Mouse (Mus musculus) embryonic facial prominence, embryonic 14.5 days (tissue): Measurements from ENCODE around the gene Rbms1. TPM values are rescaled to one million over a fixed set of nuclear protein-coding genes. Genes with fewer than 3 reads are reported as not detected.

Source experiments
- ATAC-seq: fragments of 200-750 bp; cut with Nextera tagmentation; 2 replicates; pipeline ENCODE4 v1.8.0; 2017; ENCODE audit warnings: low read depth, moderate number of reproducible peaks, moderate TSS enrichment
- DNase-seq: peaks from one replicate; pipeline ENCODE4 v3.0.0-alpha.2; 2015; ENCODE audit warnings: low spot score
- H3K27ac ChIP-seq: fragments of 300-500 bp; sonication (generic); replicated peaks from 2 replicates; pipeline ENCODE4 v1.5.1; 2014; ENCODE audit warnings: low read depth, mild to moderate bottlenecking, low read length, moderate library complexity
- H3K27me3 ChIP-seq: fragments of 300-500 bp; sonication (generic); replicated peaks from 2 replicates; pipeline ENCODE4 v1.6.1; 2014; ENCODE audit warnings: low read length; ENCODE audit not compliant: control insufficient read depth, insufficient read depth
- H3K36me3 ChIP-seq: fragments of 300-500 bp; sonication (generic); 2 replicates; pipeline ENCODE4 v1.6.1; 2014; ENCODE audit warnings: low read length, mixed read lengths; ENCODE audit not compliant: control insufficient read depth, insufficient read depth
- H3K4me1 ChIP-seq: fragments of 300-500 bp; sonication (generic); 2 replicates; pipeline ENCODE4 v1.6.1; 2014; ENCODE audit warnings: antibody characterized with exemption, low read length; ENCODE audit not compliant: control insufficient read depth, insufficient read depth
- H3K4me2 ChIP-seq: fragments of 300-500 bp; sonication (generic); 2 replicates; pipeline ENCODE4 v1.6.1; 2014; ENCODE audit warnings: low read depth, mild to moderate bottlenecking, low read length, moderate library complexity, mixed read lengths
- H3K4me3 ChIP-seq: fragments of 300-500 bp; sonication (generic); 2 replicates; pipeline ENCODE4 v1.5.1; 2014; ENCODE audit warnings: low read depth, mild to moderate bottlenecking, low read length
- H3K9ac ChIP-seq: fragments of 300-500 bp; sonication (generic); 2 replicates; pipeline ENCODE4 v1.6.1; 2014; ENCODE audit warnings: low read depth, mild to moderate bottlenecking, low read length, moderate library complexity, mixed read lengths
- H3K9me3 ChIP-seq: fragments of 300-500 bp; sonication (generic); 2 replicates; pipeline ENCODE4 v1.6.1; 2016; ENCODE audit warnings: low read length; ENCODE audit not compliant: control insufficient read depth
- WGBS: fragments of 180-500 bp; shearing (Covaris S2); extraction: QIAGEN DNeasy Blood & Tissue Kit; methylation state at CpG from one replicate; pipeline ENCODE4 v1.1.7; 2014; 5-methylcytosine and 5-hydroxymethylcytosine counted together
- polyA plus RNA-seq: library from polyadenylated mRNA; unstranded; fragments of >200 nt; fragmentation: Nextera tagmentation; extraction: Ambion mirVana; gene quantifications from 2 replicates; pipeline ENCODE4 v1.2.1, GENCODE M21; 2014

The Rbms1 gene
- polyA plus RNA-seq, 1 experiment from 2014 or later: 101 TPM

GRCm38 (mm10) chr2:60789126-60789525 lies 173.9 kb downstream of the Rbms1 start:
- ATAC-seq (no peak), DNase-seq (no peak)
- Histone ChIP-seq H3K36me3 (peaks cover 25% of the 10 kb centered on the region), H3K4me2 (no peak overlapping the region), H3K27ac (no peak overlapping the region), H3K9me3 (no peaks in the 10 kb centered on the region), H3K4me3 (no peak overlapping the region), H3K9ac (no peak overlapping the region), H3K27me3 (no peaks in the 10 kb centered on the region), H3K4me1 (peaks cover 15% of the 10 kb centered on the region)
- 86% methylated on average over 3 of the region's 3 CpGs for WGBS

- H3K4me1 ChIP-seq: peaks cover 15% of the 10 kb centered on the region
- H3K4me3 ChIP-seq: no peak overlapping the region
- ATAC-seq (no peak; the same call in 1 of the 2 replicates), DNase-seq (no peak)
- no peak overlapping the region for H3K9ac ChIP-seq
- 71% methylated on average over 6 of the region's 6 CpGs for WGBS
- peaks cover 21% of the 10 kb centered on the region for H3K36me3 ChIP-seq
- H3K9me3 ChIP-seq: no peaks in the 10 kb centered on the region
- no peak overlapping the region for H3K4me2 ChIP-seq
- no peak overlapping the region for H3K27ac ChIP-seq
- H3K27me3 ChIP-seq: no peaks in the 10 kb centered on the region
Measured at GRCm38 (mm10) chr2:60788173-60788908, 174.7 kb downstream of the Rbms1 start.

GRCm38 (mm10) chr2:60787088-60787487 lies 175.9 kb downstream of the Rbms1 start:
- Histone ChIP-seq H3K27ac (peak overlapping the region; percentile 56; the same call in 1 of the 2 replicates), H3K36me3 (peaks cover 20% of the 10 kb centered on the region), H3K4me2 (no peak overlapping the region), H3K4me1 (peaks cover 15% of the 10 kb centered on the region), H3K9ac (no peak overlapping the region), H3K9me3 (no peaks in the 10 kb centered on the region), H3K4me3 (no peak overlapping the region), H3K27me3 (no peaks in the 10 kb centered on the region)
- ATAC-seq (no peak), DNase-seq (no peak)
- 74% methylated on average over 5 of the region's 5 CpGs for WGBS

- WGBS: 14% methylated on average over 10 of the region's 10 CpGs
- Histone ChIP-seq H3K4me2 (peak overlapping the region; percentile 15; the same call in 1 of the 2 replicates), H3K4me1 (peaks cover 15% of the 10 kb centered on the region), H3K36me3 (peaks cover 20% of the 10 kb centered on the region), H3K4me3 (no peak overlapping the region), H3K27me3 (no peaks in the 10 kb centered on the region), H3K9me3 (no peaks in the 10 kb centered on the region), H3K27ac (peak overlapping the region; percentile 56), H3K9ac (no peak overlapping the region)
- ATAC-seq (peak; percentile 72), DNase-seq (peak; percentile 93)
Measured at GRCm38 (mm10) chr2:60786289-60786688, 176.7 kb downstream of the Rbms1 start.

- Histone ChIP-seq H3K4me1 (no peaks in the 10 kb centered on the region), H3K27me3 (no peaks in the 10 kb centered on the region), H3K9ac (no peak overlapping the region), H3K4me3 (no peak overlapping the region), H3K27ac (no peak overlapping the region), H3K9me3 (peaks cover 12% of the 10 kb centered on the region), H3K36me3 (peaks cover 91% of the 10 kb centered on the region), H3K4me2 (no peak overlapping the region)
- ATAC-seq: no peak
- peak; percentile 6 for DNase-seq
- WGBS: 40% methylated on average over 3 of the region's 3 CpGs
Measured at GRCm38 (mm10) chr2:60774501-60774900, 188.5 kb downstream of the Rbms1 start.

GRCm38 (mm10) chr2:60773592-60773991 lies 189.4 kb downstream of the Rbms1 start:
- WGBS: 83% methylated on average over 5 of the region's 5 CpGs
- no peak overlapping the region for H3K4me2 ChIP-seq
- DNase-seq: peak; percentile 30
- peaks cover 91% of the 10 kb centered on the region for H3K36me3 ChIP-seq
- H3K4me3 ChIP-seq: no peak overlapping the region
- ATAC-seq: no peak
- H3K9ac ChIP-seq: no peak overlapping the region
- H3K9me3 ChIP-seq: peaks cover 12% of the 10 kb centered on the region
- no peak overlapping the region for H3K27ac ChIP-seq
- H3K27me3 ChIP-seq: no peaks in the 10 kb centered on the region
- no peaks in the 10 kb centered on the region for H3K4me1 ChIP-seq

GRCm38 (mm10) chr2:60766420-60766819 lies 196.6 kb downstream of the Rbms1 start:
- peaks cover 85% of the 10 kb centered on the region for H3K36me3 ChIP-seq
- no peak overlapping the region for H3K9ac ChIP-seq
- H3K4me3 ChIP-seq: no peak overlapping the region
- 72% methylated on average over 8 of the region's 8 CpGs for WGBS
- no peaks in the 10 kb centered on the region for H3K27me3 ChIP-seq
- H3K27ac ChIP-seq: 0 out of 2 replicates have a peak overlapping the region, but pooled peaks have one; percentile 28
- ATAC-seq (no peak; the same call in 1 of the 2 replicates), DNase-seq (peak; percentile 19)
- no peak overlapping the region for H3K4me2 ChIP-seq
- peaks cover 7% of the 10 kb centered on the region for H3K9me3 ChIP-seq
- no peaks in the 10 kb centered on the region for H3K4me1 ChIP-seq

- Histone ChIP-seq H3K4me3 (no peak overlapping the region), H3K9me3 (no peaks in the 10 kb centered on the region), H3K36me3 (peaks cover 74% of the 10 kb centered on the region), H3K4me2 (no peak overlapping the region), H3K9ac (no peak overlapping the region), H3K4me1 (no peaks in the 10 kb centered on the region), H3K27me3 (no peaks in the 10 kb centered on the region), H3K27ac (no peak overlapping the region)
- DNase-seq: no peak
- ATAC-seq: no peak
- WGBS: 85% methylated on average over 9 of the region's 9 CpGs
Measured at GRCm38 (mm10) chr2:60756218-60756617, 206.8 kb downstream of the Rbms1 start.

- H3K9ac ChIP-seq: no peak overlapping the region
- no peaks in the 10 kb centered on the region for H3K4me1 ChIP-seq
- H3K36me3 ChIP-seq: peaks cover 67% of the 10 kb centered on the region
- no peak overlapping the region for H3K4me2 ChIP-seq
- DNase-seq: no peak
- no peaks in the 10 kb centered on the region for H3K9me3 ChIP-seq
- H3K4me3 ChIP-seq: no peak overlapping the region
- 96% methylated on average over 7 of the region's 7 CpGs for WGBS
- no peaks in the 10 kb centered on the region for H3K27me3 ChIP-seq
- no peak for ATAC-seq
- H3K27ac ChIP-seq: no peak overlapping the region
Measured at GRCm38 (mm10) chr2:60755101-60755500, 207.9 kb downstream of the Rbms1 start.
